Mouse (Mus musculus) 416B (cell line): ENCODE measurements around the gene Best1.

Experiments
- DNase-seq: peaks from one replicate; pipeline ENCODE4 v3.0.0; 2011; ENCODE audit warnings: low read depth

Gene Best1

GRCm38 (mm10) chr19:10022414-10023303 is 21.2 kb upstream of the Best1 start:
- DNase-seq = peak; percentile 75

- DNase-seq = peak; percentile 19
Observed at GRCm38 (mm10) chr19:10021981-10022380, 20.5 kb upstream of the Best1 start.

- DNase-seq = no peak
Observed at GRCm38 (mm10) chr19:10019214-10019760, 17.9 kb upstream of the Best1 start.

- no peak for DNase-seq
Observed at GRCm38 (mm10) chr19:10018527-10018818, 17.0 kb upstream of the Best1 start.

GRCm38 (mm10) chr19:10017637-10018526 is 16.4 kb upstream of the Best1 start:
- DNase-seq = peak; percentile 82

- no peak for DNase-seq
Observed at GRCm38 (mm10) chr19:10016151-10016550, 14.7 kb upstream of the Best1 start.

- DNase-seq = no peak
Observed at GRCm38 (mm10) chr19:10015442-10015841, 14.0 kb upstream of the Best1 start.

- DNase-seq = no peak
Observed at GRCm38 (mm10) chr19:10014824-10015223, 13.4 kb upstream of the Best1 start.

GRCm38 (mm10) chr19:10013913-10014312 is 12.5 kb upstream of the Best1 start:
- DNase-seq = no peak

GRCm38 (mm10) chr19:10013348-10013747 is 11.9 kb upstream of the Best1 start:
- no peak for DNase-seq

- DNase-seq = no peak
Observed at GRCm38 (mm10) chr19:10012827-10013278, 11.4 kb upstream of the Best1 start.

- no peak for DNase-seq
Observed at GRCm38 (mm10) chr19:10011408-10011807, 10.0 kb upstream of the Best1 start.

GRCm38 (mm10) chr19:10003696-10004095 is 2.3 kb upstream of the Best1 start:
- no peak for DNase-seq

- peak; percentile 74 for DNase-seq
Observed at GRCm38 (mm10) chr19:10000330-10000729, 1.1 kb downstream of the Best1 start.

GRCm38 (mm10) chr19:9998736-9999486 is 2.5 kb downstream of the Best1 start:
- DNase-seq = no peak

- no peak for DNase-seq
Observed at GRCm38 (mm10) chr19:9998063-9998416, 3.4 kb downstream of the Best1 start.

- DNase-seq = no peak
Observed at GRCm38 (mm10) chr19:9997204-9998062, 4.0 kb downstream of the Best1 start.

GRCm38 (mm10) chr19:9993036-9993656 is 8.3 kb downstream of the Best1 start:
- DNase-seq = peak; percentile 93

GRCm38 (mm10) chr19:9992011-9992958 is 9.1 kb downstream of the Best1 start:
- DNase-seq = no peak
